Mouse (Mus musculus) stomach, embryonic 14.5 days (tissue): ENCODE measurements around the gene Plxna4. TPM values are rescaled to one million over a fixed set of nuclear protein-coding genes. Genes with fewer than 3 reads are reported as not detected.

Experiments
- ATAC-seq: fragments of 200-750 bp; cut with Nextera tagmentation; 2 replicates; pipeline ENCODE4 v1.8.0; 2017; ENCODE audit warnings: low read depth, moderate TSS enrichment; ENCODE audit not compliant: insufficient number of reproducible peaks, insufficient read depth, low FRiP score
- H3K27ac ChIP-seq: fragments of 300-500 bp; sonication (generic); 2 replicates; pipeline ENCODE4 v1.5.1; 2014; ENCODE audit warnings: mild to moderate bottlenecking, low read length, moderate library complexity, mixed read lengths
- H3K27me3 ChIP-seq: fragments of 300-500 bp; sonication (generic); 2 replicates; pipeline ENCODE4 v1.6.1; 2014; ENCODE audit warnings: low read length, control low read depth, mixed read lengths; ENCODE audit not compliant: control insufficient read depth, insufficient read depth
- H3K36me3 ChIP-seq: fragments of 300-500 bp; sonication (generic); 2 replicates; pipeline ENCODE4 v1.6.1; 2014; ENCODE audit warnings: mild to moderate bottlenecking, control low read depth, low read length, moderate library complexity, mixed read lengths; ENCODE audit not compliant: control insufficient read depth, insufficient read depth
- H3K4me1 ChIP-seq: fragments of 300-500 bp; sonication (generic); 2 replicates; pipeline ENCODE4 v1.6.1; 2014; ENCODE audit warnings: low read length, control low read depth, mixed read lengths; ENCODE audit not compliant: control insufficient read depth, insufficient read depth
- H3K4me2 ChIP-seq: fragments of 300-500 bp; sonication (generic); replicated peaks from 2 replicates; pipeline ENCODE4 v1.6.1; 2014; ENCODE audit warnings: low read depth, low read length, control low read depth
- H3K4me3 ChIP-seq: fragments of 300-500 bp; sonication (generic); 2 replicates; pipeline ENCODE4 v1.5.1; 2014; ENCODE audit warnings: low read depth, low read length, control low read depth
- H3K9ac ChIP-seq: fragments of 300-500 bp; sonication (generic); replicated peaks from 2 replicates; pipeline ENCODE4 v1.6.1; 2014; ENCODE audit warnings: low read depth, mild to moderate bottlenecking, control low read depth, low read length, moderate library complexity, mixed read lengths
- H3K9me3 ChIP-seq: fragments of 300-500 bp; sonication (generic); 2 replicates; pipeline ENCODE4 v1.6.1; 2016; ENCODE audit warnings: low read depth, low read length, control low read depth; ENCODE audit not compliant: control insufficient read depth
- WGBS: fragments of 180-500 bp; shearing (Covaris S2); extraction: QIAGEN DNeasy Blood & Tissue Kit; methylation state at CpG from one replicate; pipeline ENCODE4 v1.1.7; 2014; 5-methylcytosine and 5-hydroxymethylcytosine counted together
- polyA plus RNA-seq: library from polyadenylated mRNA; unstranded; fragments of >200 nt; fragmentation: Nextera tagmentation; extraction: Ambion mirVana; gene quantifications from 2 replicates; pipeline ENCODE4 v1.2.1, GENCODE M21; 2014

Gene Plxna4
- polyA plus RNA-seq, 1 experiment from 2014 or later, result 3.7 TPM

DNA sequence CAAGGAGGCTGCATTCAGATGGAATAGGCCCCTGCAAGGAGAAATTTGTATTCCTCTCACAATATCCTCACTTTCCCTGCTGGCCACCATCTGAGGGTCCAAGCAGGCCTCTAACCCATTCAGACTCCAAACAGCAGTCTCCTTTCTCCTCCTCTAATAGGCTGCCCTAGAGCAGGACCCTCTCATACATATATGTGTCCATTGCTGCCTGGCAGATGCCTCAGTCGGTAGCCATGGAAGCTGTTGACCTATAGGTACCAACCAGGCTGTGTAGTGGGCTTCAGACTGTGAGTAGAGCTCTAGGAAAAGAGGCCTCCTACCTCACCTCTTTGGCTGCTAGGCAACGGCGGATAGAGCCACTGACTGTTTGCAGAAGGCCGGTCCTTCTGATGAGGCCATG, 225.6 kb downstream of the Plxna4 start:
- H3K4me3 ChIP-seq, result no peak overlapping the region
- H3K27ac ChIP-seq, result no peak overlapping the region
- 78% methylated on average over 4 of the region's 4 CpGs for WGBS
- no peaks in the 10 kb centered on the region for H3K36me3 ChIP-seq
- H3K27me3 ChIP-seq, result no peaks in the 10 kb centered on the region
- no peak overlapping the region for H3K9ac ChIP-seq
- no peaks in the 10 kb centered on the region for H3K4me1 ChIP-seq
- no peak overlapping the region for H3K4me2 ChIP-seq
- H3K9me3 ChIP-seq, result no peaks in the 10 kb centered on the region
- ATAC-seq, result no peak

DNA sequence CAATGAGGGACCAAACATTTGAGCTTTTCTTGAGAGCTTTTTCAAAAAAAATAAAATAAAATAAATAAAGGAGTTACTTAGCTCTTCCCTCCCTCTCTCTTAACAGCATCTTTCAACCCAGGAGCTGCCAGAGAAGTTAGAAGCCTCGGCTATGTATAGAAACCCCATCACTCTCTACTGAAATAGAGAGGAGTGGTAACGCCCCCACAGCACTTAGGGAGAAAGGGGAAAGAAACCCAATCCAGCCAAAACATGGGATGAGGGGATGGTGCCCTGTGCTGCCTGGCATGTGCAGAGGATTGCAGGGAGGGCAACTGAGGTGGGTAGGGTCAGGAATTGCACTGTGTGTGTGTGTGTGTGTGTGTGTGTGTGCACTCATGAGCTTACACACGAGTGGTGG, 228.3 kb downstream of the Plxna4 start:
- H3K9me3 ChIP-seq, result no peaks in the 10 kb centered on the region
- ATAC-seq, result no peak

DNA sequence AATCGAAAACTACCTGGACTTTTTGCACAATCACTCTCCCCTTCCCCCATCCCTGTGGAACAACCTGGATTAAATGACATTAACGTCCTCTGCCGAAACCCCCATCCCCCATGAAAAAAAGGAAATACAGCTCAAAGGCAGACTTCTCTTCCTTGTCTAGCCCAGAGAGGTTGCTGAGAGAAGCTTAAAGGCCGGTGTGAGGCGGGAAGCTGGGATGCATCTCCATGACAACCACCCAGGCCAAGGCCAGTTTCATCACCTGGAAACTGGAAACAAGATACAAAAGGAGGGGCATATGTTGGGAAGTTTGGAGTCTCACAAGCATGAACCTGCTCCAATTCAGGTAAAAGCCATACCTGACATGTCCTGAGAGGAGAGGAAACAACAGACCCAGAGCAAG, 230.5 kb downstream of the Plxna4 start:
- 73% methylated on average over 5 of the region's 5 CpGs for WGBS
- Histone ChIP-seq H3K4me2 (no peak overlapping the region), H3K9ac (no peak overlapping the region), H3K27me3 (no peaks in the 10 kb centered on the region), H3K9me3 (no peaks in the 10 kb centered on the region), H3K4me3 (no peak overlapping the region), H3K27ac (no peak overlapping the region), H3K36me3 (no peaks in the 10 kb centered on the region), H3K4me1 (no peaks in the 10 kb centered on the region)
- ATAC-seq, result no peak

More for the DNA sequence above, 228.3 kb downstream of the Plxna4 start:
- Histone ChIP-seq H3K27ac (no peak overlapping the region), H3K4me3 (no peak overlapping the region), H3K36me3 (no peaks in the 10 kb centered on the region), H3K4me2 (no peak overlapping the region), H3K27me3 (no peaks in the 10 kb centered on the region), H3K4me1 (no peaks in the 10 kb centered on the region), H3K9ac (no peak overlapping the region)
- WGBS, result 58% methylated on average over 3 of the region's 3 CpGs

DNA sequence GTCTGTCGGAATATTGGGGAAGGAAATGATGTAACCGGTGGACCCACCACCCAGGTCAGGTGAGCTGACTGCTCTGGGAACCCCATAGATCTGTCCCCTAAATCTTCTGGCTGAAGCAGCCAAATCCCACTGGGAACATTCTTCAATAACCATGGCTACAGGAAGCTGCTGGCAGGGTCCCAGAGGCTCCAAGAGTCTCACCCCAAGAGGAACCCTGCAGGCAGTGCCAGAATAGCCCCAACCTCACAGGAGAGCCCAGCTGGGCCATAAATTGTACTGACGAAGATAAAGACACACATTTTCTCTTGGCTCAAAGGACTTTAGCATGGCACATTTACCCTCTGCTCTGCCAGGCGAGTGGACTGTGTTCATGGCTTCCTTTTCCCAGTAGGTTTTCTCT, 232.4 kb downstream of the Plxna4 start:
- H3K4me3 ChIP-seq, result no peak overlapping the region
- H3K27me3 ChIP-seq, result no peaks in the 10 kb centered on the region
- H3K4me1 ChIP-seq, result no peaks in the 10 kb centered on the region
- no peak overlapping the region for H3K4me2 ChIP-seq
- ATAC-seq, result no peak
- H3K9ac ChIP-seq, result no peak overlapping the region
- H3K27ac ChIP-seq, result no peak overlapping the region
- no peaks in the 10 kb centered on the region for H3K36me3 ChIP-seq
- H3K9me3 ChIP-seq, result no peaks in the 10 kb centered on the region
- 77% methylated on average over 4 of the region's 4 CpGs for WGBS

DNA sequence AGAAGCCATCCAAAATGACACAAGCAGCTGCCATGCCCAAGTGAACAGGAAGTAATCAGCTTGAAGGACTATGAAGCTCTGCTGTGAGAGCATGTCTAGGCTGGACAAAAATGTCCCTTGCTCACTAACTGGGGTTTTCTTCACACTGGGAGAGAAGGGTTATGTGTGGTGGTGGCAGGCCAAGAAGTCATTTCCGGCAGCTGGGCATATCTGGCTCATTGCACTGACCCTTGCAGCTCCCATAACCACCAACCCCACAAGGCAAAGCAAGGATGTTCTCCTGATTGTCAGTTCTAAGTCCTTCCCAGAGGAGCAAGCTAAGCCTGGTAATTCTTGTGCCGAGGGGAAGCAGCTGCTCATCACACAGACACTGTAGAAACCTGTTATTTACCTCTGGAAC, 239.0 kb downstream of the Plxna4 start:
- Histone ChIP-seq H3K4me1 (no peaks in the 10 kb centered on the region), H3K9me3 (no peaks in the 10 kb centered on the region), H3K36me3 (no peaks in the 10 kb centered on the region), H3K4me2 (no peak overlapping the region), H3K4me3 (no peak overlapping the region), H3K27ac (no peak overlapping the region), H3K27me3 (no peaks in the 10 kb centered on the region), H3K9ac (no peak overlapping the region)
- 68% methylated on average over 2 of the region's 2 CpGs for WGBS
- no peak for ATAC-seq

DNA sequence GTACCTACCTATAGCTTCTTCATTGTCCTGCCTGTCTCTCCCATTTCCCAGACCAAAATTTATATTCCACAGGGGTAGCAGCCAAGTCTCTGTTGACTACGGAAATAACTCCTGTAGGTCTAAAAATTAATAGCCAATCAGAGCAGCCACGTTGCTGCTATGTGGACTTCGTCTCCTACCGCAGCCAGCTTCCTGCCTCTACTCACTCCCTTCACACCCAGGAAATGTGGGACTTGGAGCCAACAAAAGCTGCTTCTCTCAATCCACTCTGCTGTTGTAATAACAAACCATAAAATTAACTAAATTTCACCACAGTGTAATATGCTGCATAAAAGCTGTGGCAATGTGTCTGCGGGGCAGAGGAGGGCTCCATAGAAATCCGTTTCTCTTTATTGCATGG, 239.9 kb downstream of the Plxna4 start:
- H3K27me3 ChIP-seq, result no peaks in the 10 kb centered on the region

DNA sequence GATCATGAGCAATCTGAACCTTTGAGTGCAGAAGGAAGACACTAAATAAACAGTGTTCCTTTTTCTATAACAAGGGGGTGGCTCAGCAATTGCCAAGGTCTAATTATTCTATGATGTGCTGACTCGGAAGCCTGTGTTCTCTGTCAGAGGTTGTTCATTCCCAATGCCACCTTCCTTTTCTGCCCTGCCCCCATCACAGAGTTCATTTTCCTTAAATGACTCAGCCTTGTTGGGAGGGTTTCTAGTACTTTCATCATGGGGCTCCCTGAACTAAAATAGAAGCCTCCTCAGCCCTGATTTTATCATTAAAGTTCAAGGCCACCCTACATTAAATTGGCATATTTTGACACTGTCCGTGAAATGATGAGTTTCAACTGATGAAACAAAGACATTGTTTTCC, 242.0 kb downstream of the Plxna4 start:
- Histone ChIP-seq H3K4me1 (no peaks in the 10 kb centered on the region), H3K9ac (no peak overlapping the region), H3K36me3 (no peaks in the 10 kb centered on the region), H3K27ac (no peak overlapping the region), H3K4me3 (no peak overlapping the region), H3K4me2 (no peak overlapping the region), H3K27me3 (no peaks in the 10 kb centered on the region), H3K9me3 (no peaks in the 10 kb centered on the region)
- 67% methylated on average over 2 of the region's 2 CpGs for WGBS
- ATAC-seq, result no peak

More for the DNA sequence above, 239.9 kb downstream of the Plxna4 start:
- 49% methylated on average over 6 of the region's 6 CpGs for WGBS
- Histone ChIP-seq H3K9ac (no peak overlapping the region), H3K36me3 (no peaks in the 10 kb centered on the region), H3K4me2 (no peak overlapping the region), H3K9me3 (no peaks in the 10 kb centered on the region), H3K4me3 (no peak overlapping the region), H3K27ac (no peak overlapping the region), H3K4me1 (no peaks in the 10 kb centered on the region)
- ATAC-seq, result no peak

DNA sequence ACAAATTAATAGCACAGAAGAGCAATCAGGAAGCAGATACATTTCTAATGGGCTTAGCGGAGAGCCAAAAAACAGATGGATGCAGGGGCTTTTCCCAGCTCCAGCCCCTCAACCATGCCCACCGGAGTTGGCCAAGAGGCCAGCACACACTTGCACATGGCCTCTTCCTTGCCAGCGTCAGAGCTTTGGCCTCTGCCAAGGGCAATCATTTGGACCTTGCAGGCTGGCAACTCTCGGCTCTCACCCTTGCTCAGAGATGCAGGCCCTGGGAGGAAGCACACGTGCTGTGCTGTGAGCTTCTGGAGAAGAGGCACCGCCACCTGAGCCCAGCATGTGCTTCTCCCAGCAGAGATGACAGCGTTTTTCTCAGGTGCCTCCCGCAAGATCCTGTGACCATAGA, 245.3 kb downstream of the Plxna4 start:
- Histone ChIP-seq H3K36me3 (no peaks in the 10 kb centered on the region), H3K27ac (no peak overlapping the region), H3K4me2 (no peak overlapping the region), H3K27me3 (no peaks in the 10 kb centered on the region), H3K9me3 (no peaks in the 10 kb centered on the region), H3K4me1 (no peaks in the 10 kb centered on the region), H3K9ac (no peak overlapping the region), H3K4me3 (no peak overlapping the region)
- ATAC-seq, result no peak
- WGBS, result 78% methylated on average over 8 of the region's 8 CpGs

DNA sequence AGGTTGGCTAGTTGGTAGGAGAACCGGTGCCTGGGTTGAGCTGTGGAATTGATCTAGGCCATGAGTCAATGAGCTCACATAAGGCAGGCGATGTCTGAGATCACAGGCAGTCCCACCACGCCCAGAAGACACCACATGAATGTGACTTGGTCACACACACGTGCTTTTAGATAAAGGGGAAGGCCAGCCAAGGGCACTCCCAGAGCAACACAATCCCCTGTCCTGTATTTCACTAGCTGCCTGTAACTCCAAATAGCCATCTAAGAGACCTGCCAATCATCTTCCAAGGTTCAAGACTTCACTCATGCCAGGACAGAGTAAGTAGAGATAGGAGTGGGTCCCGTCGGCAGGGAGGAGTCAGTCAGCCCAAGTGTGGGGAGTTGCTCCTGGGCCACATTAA, 245.7 kb downstream of the Plxna4 start:
- no peak for ATAC-seq
- no peaks in the 10 kb centered on the region for H3K36me3 ChIP-seq
- no peak overlapping the region for H3K9ac ChIP-seq
- no peaks in the 10 kb centered on the region for H3K4me1 ChIP-seq
- WGBS, result 78% methylated on average over 6 of the region's 6 CpGs
- no peak overlapping the region for H3K4me2 ChIP-seq
- no peaks in the 10 kb centered on the region for H3K27me3 ChIP-seq
- H3K27ac ChIP-seq, result no peak overlapping the region
- H3K4me3 ChIP-seq, result no peak overlapping the region
- no peaks in the 10 kb centered on the region for H3K9me3 ChIP-seq
